Mouse (Mus musculus) activated CD4-positive, CD25-positive, alpha-beta regulatory T cell, adult 4 months (primary cell): ENCODE measurements around the gene Sipa1. TPM values are rescaled to one million over a fixed set of nuclear protein-coding genes. Genes with fewer than 3 reads are reported as not detected.

Experiments used
- ATAC-seq: one replicate; pipeline ENCODE4 v1.8.0; 2017
- polyA plus RNA-seq, 2 experiments: library from polyadenylated mRNA; unstranded; fragments of 100-300 nt; shearing (Covaris generic); gene quantifications; one replicate each; pipeline ENCODE4 v1.2.1; 2017

The Sipa1 gene
- polyA plus RNA-seq, 2 experiments from 2014 or later = 22.3 to 22.4 TPM

- ATAC-seq = no peak
Observed at GRCm38 (mm10) chr19:5686437-5686836, 22.9 kb upstream of the Sipa1 start.

- no peak for ATAC-seq
Observed at GRCm38 (mm10) chr19:5685861-5686260, 22.4 kb upstream of the Sipa1 start.

GRCm38 (mm10) chr19:5685431-5685830, 21.9 kb upstream of the Sipa1 start:
- no peak for ATAC-seq

- no peak for ATAC-seq
Observed at GRCm38 (mm10) chr19:5684985-5685384, 21.5 kb upstream of the Sipa1 start.

- no peak for ATAC-seq
Observed at GRCm38 (mm10) chr19:5684236-5684635, 20.7 kb upstream of the Sipa1 start.

GRCm38 (mm10) chr19:5680432-5680831, 16.9 kb upstream of the Sipa1 start:
- no peak for ATAC-seq

GRCm38 (mm10) chr19:5668372-5668771, 4.9 kb upstream of the Sipa1 start:
- no peak for ATAC-seq

GRCm38 (mm10) chr19:5666386-5666785, 2.9 kb upstream of the Sipa1 start:
- no peak for ATAC-seq

- no peak for ATAC-seq
Observed at GRCm38 (mm10) chr19:5665465-5665864, 2.0 kb upstream of the Sipa1 start.

- ATAC-seq = no peak
Observed at GRCm38 (mm10) chr19:5664669-5665257, 1.3 kb upstream of the Sipa1 start.

- ATAC-seq = peak; percentile 66
Observed at GRCm38 (mm10) chr19:5662310-5662709, 1.2 kb downstream of the Sipa1 start.

- peak; percentile 16 for ATAC-seq
Observed at GRCm38 (mm10) chr19:5660942-5661751, 2.4 kb downstream of the Sipa1 start.

- no peak for ATAC-seq
Observed at GRCm38 (mm10) chr19:5654720-5655298, 8.7 kb downstream of the Sipa1 start.

- no peak for ATAC-seq
Observed at GRCm38 (mm10) chr19:5653969-5654719, 9.4 kb downstream of the Sipa1 start.

- no peak for ATAC-seq
Observed at GRCm38 (mm10) chr19:5652570-5652969, 10.9 kb downstream of the Sipa1 start.

- ATAC-seq = no peak
Observed at GRCm38 (mm10) chr19:5651502-5652274, 11.8 kb downstream of the Sipa1 start.

- peak; percentile 29 for ATAC-seq
Observed at GRCm38 (mm10) chr19:5649298-5649741, 14.2 kb downstream of the Sipa1 start.

GRCm38 (mm10) chr19:5648401-5649297, 14.9 kb downstream of the Sipa1 start:
- peak; percentile 88 for ATAC-seq

GRCm38 (mm10) chr19:5647791-5648190, 15.7 kb downstream of the Sipa1 start:
- ATAC-seq = no peak

GRCm38 (mm10) chr19:5646731-5647330, 16.7 kb downstream of the Sipa1 start:
- no peak for ATAC-seq

GRCm38 (mm10) chr19:5645280-5645679, 18.2 kb downstream of the Sipa1 start:
- no peak for ATAC-seq
